Mouse (Mus musculus): ENCODE results near the gene Tns3. TPM values are rescaled to one million over a fixed set of nuclear protein-coding genes. Genes with fewer than 3 reads are reported as not detected.

Gene Tns3
- polyA plus RNA-seq, 1 experiment from 2014 or later, result 10.1 TPM

GRCm38 (mm10) chr11:8645609-8646008, 18.7 kb downstream of the Tns3 start:
- no peak overlapping the region for H3K9ac ChIP-seq (ENCODE audit: low read length)
- no peak for DNase-seq (ENCODE audit: low spot score)
- 81% methylated on average over 3 of the region's 3 CpGs for WGBS

GRCm38 (mm10) chr11:8644272-8644671, 20.1 kb downstream of the Tns3 start:
- H3K27ac ChIP-seq (ENCODE audit: low read depth, low read length), result no peak overlapping the region
- no peaks in the 10 kb centered on the region for H3K27me3 ChIP-seq (ENCODE audit: control insufficient read depth, insufficient read depth, low read length)
- no peaks in the 10 kb centered on the region for H3K36me3 ChIP-seq (ENCODE audit: control insufficient read depth, insufficient read depth, low read length)
- no peaks in the 10 kb centered on the region for H3K9me3 ChIP-seq (ENCODE audit: control insufficient read depth, low read length)
- DNase-seq (ENCODE audit: low spot score), result no peak
- H3K4me2 ChIP-seq (ENCODE audit: low read depth), result no peak overlapping the region
- no peak overlapping the region for H3K4me3 ChIP-seq (ENCODE audit: low read depth, low read length)
- no peaks in the 10 kb centered on the region for H3K4me1 ChIP-seq (ENCODE audit: control insufficient read depth, insufficient read depth, low read length)
- WGBS, result 90% methylated on average over 2 of the region's 2 CpGs
- no peak overlapping the region for H3K9ac ChIP-seq (ENCODE audit: low read length)
- no peak for ATAC-seq (ENCODE audit: insufficient read depth, low FRiP score, low TSS enrichment)

More at GRCm38 (mm10) chr11:8645609-8646008, 18.7 kb downstream of the Tns3 start:
- no peak overlapping the region for H3K4me2 ChIP-seq (ENCODE audit: low read depth)
- H3K9me3 ChIP-seq (ENCODE audit: control insufficient read depth, low read length), result no peaks in the 10 kb centered on the region
- H3K4me1 ChIP-seq (ENCODE audit: control insufficient read depth, insufficient read depth, low read length), result peaks cover 3% of the 10 kb centered on the region; the same call in 1 of the 2 replicates
- H3K36me3 ChIP-seq (ENCODE audit: control insufficient read depth, insufficient read depth, low read length), result no peaks in the 10 kb centered on the region
- H3K4me3 ChIP-seq (ENCODE audit: low read depth, low read length), result no peak overlapping the region
- ATAC-seq (ENCODE audit: insufficient read depth, low FRiP score, low TSS enrichment), result no peak
- no peak overlapping the region for H3K27ac ChIP-seq (ENCODE audit: low read depth, low read length)
- no peaks in the 10 kb centered on the region for H3K27me3 ChIP-seq (ENCODE audit: control insufficient read depth, insufficient read depth, low read length)

DNA sequence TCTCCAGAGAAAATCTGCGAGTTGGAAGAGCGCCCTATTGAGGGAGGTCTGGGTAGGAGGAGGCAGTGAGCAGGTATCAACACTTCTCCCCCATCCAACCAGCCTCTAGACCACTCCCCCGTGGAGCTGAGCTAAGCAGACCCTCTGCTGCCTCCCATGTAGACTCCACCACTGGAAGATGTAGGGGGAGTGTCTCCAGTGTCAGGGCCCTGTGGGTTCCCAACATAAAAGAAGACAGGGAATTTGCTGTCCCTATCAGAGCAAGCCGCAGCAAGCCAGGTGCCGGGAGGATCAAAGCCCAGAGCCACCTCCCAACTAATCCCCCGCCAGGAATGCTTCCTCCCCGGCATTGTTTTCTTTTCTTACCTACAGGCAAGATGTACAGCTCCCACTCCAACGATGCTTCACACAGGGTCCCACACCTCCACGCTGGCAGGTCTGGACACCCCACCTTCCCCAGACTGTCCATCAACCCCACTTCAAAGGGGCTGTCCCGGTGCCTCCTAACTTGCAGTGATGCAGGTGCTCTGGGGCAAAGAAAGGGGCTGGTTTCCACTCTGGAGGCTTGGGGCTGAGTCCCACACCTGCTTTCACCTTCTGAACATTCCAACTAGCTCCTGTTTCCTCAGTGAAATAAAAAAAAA, 22.6 kb downstream of the Tns3 start:
- Histone ChIP-seq H3K9me3 (ENCODE audit: control insufficient read depth, low read length) (no peaks in the 10 kb centered on the region), H3K4me3 (ENCODE audit: low read depth, low read length) (no peak overlapping the region), H3K4me1 (ENCODE audit: control insufficient read depth, insufficient read depth, low read length) (no peaks in the 10 kb centered on the region), H3K4me2 (ENCODE audit: low read depth) (no peak overlapping the region), H3K27ac (ENCODE audit: low read depth, low read length) (no peak overlapping the region), H3K36me3 (ENCODE audit: control insufficient read depth, insufficient read depth, low read length) (no peaks in the 10 kb centered on the region), H3K9ac (ENCODE audit: low read length) (no peak overlapping the region), H3K27me3 (ENCODE audit: control insufficient read depth, insufficient read depth, low read length) (no peaks in the 10 kb centered on the region)
- ATAC-seq (ENCODE audit: insufficient read depth, low FRiP score, low TSS enrichment) (no peak), DNase-seq (ENCODE audit: low spot score) (no peak)
- 26% methylated on average over 10 of the region's 10 CpGs for WGBS

GRCm38 (mm10) chr11:8639726-8640125, 24.6 kb downstream of the Tns3 start:
- no peak overlapping the region for H3K27ac ChIP-seq (ENCODE audit: low read depth, low read length)
- H3K27me3 ChIP-seq (ENCODE audit: control insufficient read depth, insufficient read depth, low read length), result no peaks in the 10 kb centered on the region
- 92% methylated on average over 14 of the region's 16 CpGs for WGBS
- H3K9ac ChIP-seq (ENCODE audit: low read length), result no peak overlapping the region
- H3K36me3 ChIP-seq (ENCODE audit: control insufficient read depth, insufficient read depth, low read length), result no peaks in the 10 kb centered on the region
- no peak overlapping the region for H3K4me3 ChIP-seq (ENCODE audit: low read depth, low read length)
- ATAC-seq (ENCODE audit: insufficient read depth, low FRiP score, low TSS enrichment) (no peak), DNase-seq (ENCODE audit: low spot score) (no peak)
- no peaks in the 10 kb centered on the region for H3K9me3 ChIP-seq (ENCODE audit: control insufficient read depth, low read length)
- H3K4me2 ChIP-seq (ENCODE audit: low read depth), result no peak overlapping the region
- no peaks in the 10 kb centered on the region for H3K4me1 ChIP-seq (ENCODE audit: control insufficient read depth, insufficient read depth, low read length)

GRCm38 (mm10) chr11:8639007-8639718, 25.2 kb downstream of the Tns3 start:
- Histone ChIP-seq H3K4me3 (ENCODE audit: low read depth, low read length) (no peak overlapping the region), H3K36me3 (ENCODE audit: control insufficient read depth, insufficient read depth, low read length) (no peaks in the 10 kb centered on the region), H3K27ac (ENCODE audit: low read depth, low read length) (no peak overlapping the region), H3K9me3 (ENCODE audit: control insufficient read depth, low read length) (no peaks in the 10 kb centered on the region), H3K4me2 (ENCODE audit: low read depth) (no peak overlapping the region), H3K9ac (ENCODE audit: low read length) (no peak overlapping the region), H3K4me1 (ENCODE audit: control insufficient read depth, insufficient read depth, low read length) (no peaks in the 10 kb centered on the region), H3K27me3 (ENCODE audit: control insufficient read depth, insufficient read depth, low read length) (no peaks in the 10 kb centered on the region)
- WGBS, result 89% methylated on average over 6 of the region's 6 CpGs
- DNase-seq (ENCODE audit: low spot score) (no peak), ATAC-seq (ENCODE audit: insufficient read depth, low FRiP score, low TSS enrichment) (no peak)

GRCm38 (mm10) chr11:8637469-8638447, 26.6 kb downstream of the Tns3 start:
- H3K4me3 ChIP-seq (ENCODE audit: low read depth, low read length), result no peak overlapping the region
- no peaks in the 10 kb centered on the region for H3K27me3 ChIP-seq (ENCODE audit: control insufficient read depth, insufficient read depth, low read length)
- H3K9ac ChIP-seq (ENCODE audit: low read length), result no peak overlapping the region
- ATAC-seq (ENCODE audit: insufficient read depth, low FRiP score, low TSS enrichment) (no peak), DNase-seq (ENCODE audit: low spot score) (no peak)
- WGBS, result 81% methylated on average over 10 of the region's 10 CpGs
- no peak overlapping the region for H3K27ac ChIP-seq (ENCODE audit: low read depth, low read length)
- no peaks in the 10 kb centered on the region for H3K4me1 ChIP-seq (ENCODE audit: control insufficient read depth, insufficient read depth, low read length)
- H3K4me2 ChIP-seq (ENCODE audit: low read depth), result no peak overlapping the region
- no peaks in the 10 kb centered on the region for H3K9me3 ChIP-seq (ENCODE audit: control insufficient read depth, low read length)
- H3K36me3 ChIP-seq (ENCODE audit: control insufficient read depth, insufficient read depth, low read length), result no peaks in the 10 kb centered on the region

- H3K4me2 ChIP-seq (ENCODE audit: low read depth), result no peak overlapping the region
- H3K27me3 ChIP-seq (ENCODE audit: control insufficient read depth, insufficient read depth, low read length), result no peaks in the 10 kb centered on the region
- no peaks in the 10 kb centered on the region for H3K4me1 ChIP-seq (ENCODE audit: control insufficient read depth, insufficient read depth, low read length)
- H3K4me3 ChIP-seq (ENCODE audit: low read depth, low read length), result no peak overlapping the region
- ATAC-seq (ENCODE audit: insufficient read depth, low FRiP score, low TSS enrichment) (no peak), DNase-seq (ENCODE audit: low spot score) (no peak)
- H3K36me3 ChIP-seq (ENCODE audit: control insufficient read depth, insufficient read depth, low read length), result no peaks in the 10 kb centered on the region
- H3K27ac ChIP-seq (ENCODE audit: low read depth, low read length), result no peak overlapping the region
- H3K9me3 ChIP-seq (ENCODE audit: control insufficient read depth, low read length), result no peaks in the 10 kb centered on the region
- 89% methylated on average over 1 of the region's 1 CpGs for WGBS
- H3K9ac ChIP-seq (ENCODE audit: low read length), result no peak overlapping the region
Observed at GRCm38 (mm10) chr11:8636680-8637079, 27.7 kb downstream of the Tns3 start.

DNA sequence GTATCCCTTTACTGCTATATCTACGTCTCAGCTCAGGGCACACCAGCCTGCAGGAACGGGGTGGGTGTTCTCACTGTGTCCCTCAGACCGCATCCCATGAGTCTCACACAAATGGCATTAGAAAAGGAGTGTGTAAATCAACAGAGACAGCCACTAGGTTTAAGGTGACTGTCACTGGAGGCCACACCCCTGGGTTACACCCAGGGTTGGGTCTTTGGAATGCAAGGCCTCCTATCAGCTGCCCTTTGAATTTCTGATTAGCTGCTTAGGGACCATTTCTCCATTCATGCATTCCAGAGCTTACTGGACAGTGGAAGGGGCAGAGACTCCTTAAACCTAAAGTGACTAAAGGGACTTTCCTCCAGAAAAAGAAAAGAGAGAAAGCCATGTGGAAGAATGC, 28.6 kb downstream of the Tns3 start:
- Histone ChIP-seq H3K4me2 (ENCODE audit: low read depth) (no peak overlapping the region), H3K36me3 (ENCODE audit: control insufficient read depth, insufficient read depth, low read length) (no peaks in the 10 kb centered on the region), H3K4me3 (ENCODE audit: low read depth, low read length) (no peak overlapping the region), H3K9ac (ENCODE audit: low read length) (no peak overlapping the region), H3K4me1 (ENCODE audit: control insufficient read depth, insufficient read depth, low read length) (no peaks in the 10 kb centered on the region), H3K9me3 (ENCODE audit: control insufficient read depth, low read length) (no peaks in the 10 kb centered on the region), H3K27me3 (ENCODE audit: control insufficient read depth, insufficient read depth, low read length) (no peaks in the 10 kb centered on the region), H3K27ac (ENCODE audit: low read depth, low read length) (no peak overlapping the region)
- 52% methylated on average over 3 of the region's 3 CpGs for WGBS
- DNase-seq (ENCODE audit: low spot score) (no peak), ATAC-seq (ENCODE audit: insufficient read depth, low FRiP score, low TSS enrichment) (no peak)
